Mouse (Mus musculus) thymus, adult 18-20 months (tissue): ENCODE results near the gene Tspan11.
A peak's percentile ranks its signal among the peaks of the same experiment; 100 is the strongest.

Source experiments
- DNase-seq, 2 experiments: peaks; one replicate each; pipeline ENCODE4 v3.0.0; 2022; ENCODE audit warnings: mixed read lengths in 2 of 2

Gene Tspan11

DNA sequence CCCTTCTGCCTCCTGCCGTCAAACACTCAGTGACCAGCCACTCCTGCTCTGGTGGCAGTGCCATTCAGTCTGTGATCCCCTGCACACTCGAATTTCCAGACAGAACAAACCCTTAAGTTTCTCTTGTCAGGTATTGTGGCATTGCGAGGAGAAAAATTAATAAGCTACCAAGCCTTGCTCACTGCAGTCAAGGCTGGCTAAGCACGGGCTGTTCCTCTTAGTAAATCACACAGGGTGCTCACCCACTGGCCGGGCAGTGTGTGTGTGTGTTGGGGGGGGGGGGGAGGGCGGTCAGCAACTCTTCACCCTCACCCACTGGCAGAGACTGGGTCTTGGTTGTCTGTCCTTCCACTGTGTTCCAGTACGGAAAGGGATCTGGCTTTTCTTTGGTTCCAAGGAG is 473 bp upstream of the Tspan11 start:
- no peak for DNase-seq

DNA sequence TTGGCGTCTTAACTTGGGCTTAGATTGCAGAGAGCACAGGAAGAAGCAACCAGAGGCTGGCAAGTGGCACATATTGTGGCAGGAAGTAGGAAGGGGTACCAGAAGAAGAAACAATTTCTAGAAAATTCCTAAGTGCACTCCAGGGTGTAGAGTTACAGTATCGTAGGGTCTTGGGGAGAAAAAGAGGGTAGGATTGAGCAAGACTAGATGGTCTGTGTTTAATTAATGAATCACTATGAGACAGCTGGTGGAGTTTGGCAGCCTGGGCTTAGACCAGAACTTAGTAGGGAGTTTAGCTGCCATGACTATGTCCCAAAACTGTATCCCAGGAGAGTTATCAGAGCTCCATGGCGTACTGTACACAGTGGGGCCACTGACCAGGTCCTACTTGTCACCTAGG is 1.2 kb downstream of the Tspan11 start:
- no peak for DNase-seq

DNA sequence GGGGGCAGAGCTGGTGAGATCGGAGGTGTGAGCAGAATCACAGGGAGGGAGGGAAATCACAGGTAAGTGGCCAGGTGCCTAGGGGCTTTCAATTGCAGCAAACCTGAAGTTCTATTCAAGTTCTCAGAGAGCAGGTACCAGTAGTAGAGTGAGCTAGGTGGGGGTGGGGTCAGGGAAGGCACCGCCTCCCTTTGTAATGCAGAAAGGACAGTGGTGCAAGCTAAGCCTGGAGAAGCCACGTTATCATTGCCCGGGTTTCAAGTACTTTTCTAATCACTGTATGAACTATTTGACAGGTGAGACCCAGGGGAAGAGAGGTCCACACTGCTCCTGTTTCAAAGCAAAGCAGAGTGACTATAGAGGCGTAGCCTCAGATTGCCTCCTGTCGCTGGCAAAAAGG is 6.2 kb downstream of the Tspan11 start:
- DNase-seq = no peak

DNA sequence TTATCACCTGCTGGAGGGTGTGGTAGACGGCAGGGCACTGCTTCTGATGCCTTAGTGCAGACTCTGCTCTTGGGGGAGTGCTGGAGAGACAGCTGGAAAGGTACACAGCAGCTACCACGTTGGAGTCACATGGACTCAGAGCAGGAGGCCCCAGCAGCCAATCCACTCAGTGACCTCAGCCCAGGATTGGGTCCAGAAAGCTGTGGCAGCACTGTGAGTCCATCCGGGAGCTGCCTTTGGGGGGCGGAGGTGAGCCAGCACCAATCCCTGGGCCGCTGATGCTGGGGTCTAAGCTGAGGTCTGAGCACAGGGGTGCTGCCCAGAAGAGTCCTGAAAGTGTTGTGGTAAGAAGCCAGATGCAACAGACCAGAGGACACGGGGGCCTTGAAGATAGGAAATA is 7.6 kb downstream of the Tspan11 start:
- no peak for DNase-seq

DNA sequence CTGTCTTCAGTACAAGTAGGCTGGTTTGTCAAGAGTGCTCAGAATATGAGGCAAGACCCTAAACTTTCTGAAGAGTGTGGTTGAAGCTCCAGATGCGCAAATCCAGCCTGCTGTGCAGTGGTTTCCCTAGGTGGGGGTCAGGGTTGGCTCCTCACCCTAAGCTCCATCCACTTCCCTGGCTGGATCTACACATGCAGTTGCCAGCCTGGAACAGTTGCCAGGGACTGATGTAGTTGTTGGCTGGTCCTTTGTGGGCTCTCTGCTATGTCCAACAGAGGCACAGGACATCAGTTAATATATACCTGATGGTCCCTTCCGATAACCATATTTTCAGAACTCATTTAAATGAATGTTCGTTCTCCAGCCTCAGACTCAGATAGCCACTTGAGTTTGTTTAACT is 9.0 kb downstream of the Tspan11 start:
- DNase-seq = no peak

DNA sequence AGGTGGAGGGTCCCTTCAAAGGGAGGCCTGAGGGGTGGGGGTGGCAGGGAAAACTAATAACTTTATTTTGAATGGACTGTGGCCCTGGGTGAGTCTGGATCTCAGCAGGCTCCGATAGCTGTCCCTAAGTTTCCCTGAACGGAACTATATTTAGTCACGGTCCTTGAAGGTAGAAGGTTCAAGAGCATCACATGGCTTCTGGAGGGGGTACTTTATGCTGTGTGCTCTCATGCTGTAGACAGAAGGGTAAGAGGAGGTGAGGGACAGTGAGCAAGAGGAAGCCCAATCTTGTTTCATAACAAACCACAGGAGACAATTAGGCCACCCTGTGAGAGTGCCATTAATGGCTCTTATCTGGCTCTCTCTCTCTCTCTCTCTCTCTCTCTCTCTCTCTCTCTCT is 10.0 kb downstream of the Tspan11 start:
- no peak for DNase-seq

DNA sequence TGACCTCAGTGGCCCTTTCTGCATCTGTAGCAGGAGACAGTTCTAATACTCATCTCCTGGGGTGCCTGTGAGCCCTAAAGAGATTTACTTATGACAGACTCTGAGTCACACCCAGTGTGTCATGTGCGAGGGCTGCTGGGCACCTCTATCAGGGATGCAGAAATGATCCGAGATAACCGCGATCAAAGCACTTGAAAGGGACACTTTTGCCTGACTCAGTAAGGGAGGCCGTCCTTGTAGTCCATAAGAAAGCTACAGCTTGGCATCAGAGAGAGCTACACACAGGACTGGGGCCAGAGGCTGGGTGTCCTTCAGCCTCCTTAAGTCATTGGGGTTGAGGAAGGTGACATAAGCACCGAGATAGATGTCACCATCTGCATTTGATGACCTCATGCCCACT is 12.7 kb downstream of the Tspan11 start:
- DNase-seq = no peak

DNA sequence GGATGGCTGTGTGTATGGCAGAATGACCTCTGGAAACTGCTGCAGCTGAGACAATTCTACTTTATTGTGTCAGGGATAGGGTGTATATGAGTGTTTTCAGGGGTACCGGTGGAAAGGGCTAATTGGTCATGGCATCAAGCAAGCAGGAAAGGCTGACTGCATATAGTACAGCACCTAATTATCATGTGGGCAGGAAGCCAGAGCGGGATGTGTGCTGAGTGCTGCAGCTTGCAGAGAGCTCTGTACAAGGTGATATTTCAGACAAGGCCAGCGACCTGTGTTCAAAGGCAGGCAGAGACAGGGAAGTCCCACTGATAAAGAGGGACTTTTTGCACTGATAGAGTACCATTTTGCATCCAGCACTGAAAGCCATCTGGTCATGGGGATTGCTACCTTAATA is 13.9 kb downstream of the Tspan11 start:
- DNase-seq = no peak

DNA sequence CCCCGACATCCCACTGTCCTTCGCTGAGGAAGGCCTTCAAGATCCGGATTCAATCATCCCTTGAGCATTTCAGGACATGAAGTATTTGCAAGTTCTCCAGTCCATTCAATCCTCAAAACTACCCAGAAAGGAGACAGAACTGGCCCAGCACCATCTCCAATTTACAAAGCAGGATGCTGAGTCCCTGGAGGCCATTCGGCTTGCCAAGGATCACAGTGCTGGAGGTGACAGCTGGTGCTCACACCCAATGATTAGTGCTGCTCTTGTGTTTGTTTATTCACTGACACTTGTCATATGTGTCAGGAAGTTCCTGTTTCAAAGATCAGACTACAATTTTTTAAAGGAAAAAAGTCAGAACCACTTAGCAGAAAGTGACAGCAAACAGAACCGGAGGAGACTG is 14.3 kb downstream of the Tspan11 start:
- no peak for DNase-seq

DNA sequence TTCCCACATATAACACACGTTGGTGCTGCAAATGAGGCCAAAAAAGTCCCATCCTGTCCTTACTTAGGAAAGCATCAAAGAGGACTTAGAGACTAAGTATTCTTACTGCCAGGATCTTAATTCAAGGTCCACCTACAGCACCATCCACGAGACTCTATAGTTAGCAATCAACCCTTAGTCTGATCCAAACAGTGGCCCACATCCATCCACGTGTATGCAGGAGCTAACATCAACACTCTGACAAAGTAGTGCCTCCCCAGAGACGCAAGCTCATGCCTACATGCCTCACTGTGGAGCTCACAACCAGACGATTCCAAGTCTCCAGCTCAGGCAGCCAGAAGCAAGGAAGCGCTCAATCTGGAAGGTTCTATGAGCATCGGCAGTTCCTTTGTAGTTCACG is 15.2 kb downstream of the Tspan11 start:
- DNase-seq = no peak

DNA sequence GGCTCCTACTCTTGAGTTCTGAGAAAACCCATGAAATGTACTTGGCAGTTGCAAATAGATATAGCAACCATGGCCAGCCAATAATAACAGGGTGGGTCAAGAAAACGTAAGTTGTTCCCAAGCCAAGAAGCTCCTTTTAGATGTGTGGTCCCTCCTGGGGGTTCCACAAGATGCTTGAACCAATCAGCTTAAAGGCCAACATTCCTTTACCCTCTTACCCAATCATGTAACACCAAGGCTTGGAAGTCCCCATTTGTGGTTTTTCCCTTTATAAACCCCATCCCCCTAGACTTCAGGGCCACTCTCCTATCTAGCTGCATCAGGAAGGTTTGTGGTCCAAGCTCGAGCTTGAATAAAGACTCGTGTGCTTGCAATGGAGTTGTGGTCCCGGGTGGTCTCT is 23.2 kb downstream of the Tspan11 start:
- no peak for DNase-seq

DNA sequence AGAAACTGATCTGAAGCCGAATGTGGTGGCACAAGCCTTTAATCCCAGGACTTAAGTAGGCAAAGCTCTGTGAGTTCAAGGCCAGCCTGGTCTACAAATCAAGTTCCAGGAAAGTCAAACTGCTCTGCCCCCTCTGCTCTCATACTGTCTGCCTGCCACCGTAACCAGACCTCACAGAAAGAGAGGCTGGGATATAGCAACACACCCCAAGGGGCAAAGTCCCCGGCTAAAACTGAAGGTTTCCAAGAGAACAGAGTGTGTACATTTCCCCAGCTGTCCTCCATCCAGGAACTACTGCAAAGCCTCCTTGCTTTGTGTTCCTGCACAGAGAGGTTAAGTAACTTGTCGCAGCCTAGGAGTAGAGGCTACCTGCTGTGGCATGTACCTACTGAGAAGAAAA is 24.3 kb downstream of the Tspan11 start:
- no peak for DNase-seq

DNA sequence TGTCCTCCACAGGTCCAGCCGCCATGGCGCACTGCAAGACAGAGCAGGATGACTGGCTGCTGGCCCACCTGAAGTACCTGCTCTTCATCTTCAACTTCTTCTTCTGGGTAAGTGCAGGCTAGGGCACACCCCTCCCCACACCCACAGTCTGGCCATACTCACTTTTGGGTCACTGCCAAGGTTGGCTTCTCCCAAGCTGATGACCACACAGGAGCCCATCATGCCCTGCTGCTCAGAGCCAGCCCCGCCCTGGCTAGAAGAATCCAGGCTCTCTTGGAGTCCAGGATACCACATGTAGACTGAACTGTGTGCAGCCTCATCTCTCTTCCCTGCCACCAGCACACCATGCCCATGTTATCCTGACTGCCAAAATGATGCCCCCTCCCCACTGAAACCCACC is 25.5 kb downstream of the Tspan11 start:
- DNase-seq = no peak

DNA sequence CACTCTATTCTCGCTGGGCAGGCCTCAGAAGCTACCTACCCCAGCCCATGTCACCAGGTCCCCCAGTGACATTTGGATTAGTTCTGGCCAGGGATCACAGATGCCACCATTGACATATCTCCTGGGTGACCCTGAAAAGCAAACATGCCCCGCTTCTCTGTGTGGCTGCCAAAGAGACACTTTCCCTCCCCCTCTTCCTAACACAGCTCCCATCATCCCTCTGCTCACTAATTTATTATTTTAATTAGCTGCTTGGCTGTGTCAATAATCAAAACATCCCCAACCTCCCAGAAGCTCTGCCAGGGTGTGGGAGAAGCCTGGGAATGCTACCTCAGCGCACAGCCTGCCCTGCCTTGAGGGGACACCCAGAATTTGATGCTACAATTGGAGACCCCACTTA is 29.6 kb downstream of the Tspan11 start:
- no peak for DNase-seq

DNA sequence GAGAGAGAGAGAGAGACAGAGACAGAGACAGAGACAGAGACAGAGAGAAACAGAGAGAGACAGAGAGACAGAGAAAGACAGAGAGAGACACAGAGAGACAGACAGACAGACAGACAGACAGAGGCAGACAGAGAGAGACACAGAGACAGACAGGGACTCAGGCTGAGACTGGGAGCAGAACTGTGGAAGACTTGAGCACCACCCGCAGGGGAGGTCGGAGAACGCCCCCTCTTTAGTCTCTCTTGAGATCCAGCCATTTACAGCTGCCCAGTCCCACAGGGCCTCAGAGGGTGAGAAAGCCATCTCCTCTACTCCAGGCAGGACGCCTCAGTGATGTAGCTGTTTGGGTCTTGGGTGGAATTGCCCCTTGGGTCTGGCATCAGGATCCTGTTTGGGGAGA is 30.3 kb downstream of the Tspan11 start:
- no peak for DNase-seq

DNA sequence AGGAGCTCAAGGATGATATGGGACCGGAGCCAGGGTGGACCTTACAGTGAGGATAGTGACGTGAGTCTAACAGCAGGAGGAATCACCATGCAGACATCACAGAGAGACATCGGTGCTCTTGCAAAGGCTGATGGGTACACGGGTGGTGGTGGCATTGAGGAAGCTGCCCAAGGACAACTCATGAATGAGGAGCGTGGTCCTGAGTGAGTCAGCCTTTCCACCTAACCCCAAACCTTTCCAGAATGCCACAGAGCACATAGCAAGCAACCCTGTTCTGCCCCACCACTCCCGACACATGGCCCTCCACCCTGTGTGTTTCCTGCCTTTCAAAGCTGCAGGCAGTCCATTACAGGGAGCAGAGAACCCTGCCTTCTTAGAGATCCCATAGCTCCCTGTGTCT is 32.1 kb downstream of the Tspan11 start:
- DNase-seq = no peak

DNA sequence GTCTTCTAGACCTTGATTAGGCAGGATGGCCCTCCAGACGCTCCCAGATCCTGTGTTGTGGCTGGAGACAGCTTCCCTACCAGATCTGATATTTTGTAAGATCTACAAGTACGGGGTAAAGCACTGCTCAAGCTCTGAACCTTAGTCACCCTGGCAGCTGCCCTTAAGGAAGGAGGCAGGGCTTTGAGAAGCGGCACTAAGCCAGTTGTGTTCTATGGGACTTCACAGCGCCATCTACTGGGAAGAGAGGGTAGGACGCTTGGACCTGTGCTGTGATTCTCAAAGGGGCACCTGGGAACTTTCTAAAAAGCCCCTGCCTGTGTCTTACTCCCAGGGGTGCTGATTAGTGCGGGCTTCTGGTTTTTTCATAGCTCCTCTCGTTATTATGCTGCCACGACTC is 33.3 kb downstream of the Tspan11 start:
- DNase-seq = peak in 1 of 2 experiments; percentile 6

DNA sequence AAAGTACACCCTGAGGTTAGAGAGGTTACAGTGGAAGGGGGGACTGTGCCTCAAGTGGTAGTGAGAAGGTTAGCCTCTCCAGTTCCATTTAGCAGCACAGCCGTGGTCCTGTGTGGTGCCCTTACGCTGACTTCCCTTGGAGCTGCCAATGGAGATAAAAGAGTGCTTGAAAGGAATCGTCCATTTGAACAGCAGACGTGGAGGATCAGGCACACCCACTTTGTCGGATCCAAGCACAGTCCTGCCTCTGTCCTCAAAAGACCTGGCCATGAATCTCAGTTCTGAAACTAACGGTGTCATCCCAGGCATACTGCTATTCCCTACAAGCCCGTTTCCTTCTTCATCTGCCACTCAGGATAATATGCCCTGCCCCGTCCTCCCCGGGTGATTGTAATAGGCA is 34.6 kb downstream of the Tspan11 start:
- DNase-seq = no peak

DNA sequence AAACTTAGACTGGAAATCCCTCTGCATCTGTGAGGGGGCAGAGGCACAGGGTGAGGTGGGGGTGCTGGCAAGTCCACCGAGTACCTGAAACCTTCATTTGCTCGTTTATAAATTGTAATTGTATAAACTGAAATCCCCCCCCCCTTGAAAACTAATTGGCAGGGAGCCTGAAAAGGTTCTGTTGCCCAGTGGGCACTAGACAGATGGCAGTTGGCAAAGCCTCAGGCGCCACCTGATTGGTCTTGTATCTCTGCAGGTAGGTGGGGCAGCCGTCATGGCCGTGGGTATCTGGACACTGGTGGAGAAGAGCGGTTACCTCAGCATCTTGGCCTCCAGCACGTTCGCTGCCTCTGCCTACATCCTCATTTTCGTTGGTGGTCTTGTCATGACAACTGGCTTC is 35.9 kb downstream of the Tspan11 start:
- DNase-seq = no peak

DNA sequence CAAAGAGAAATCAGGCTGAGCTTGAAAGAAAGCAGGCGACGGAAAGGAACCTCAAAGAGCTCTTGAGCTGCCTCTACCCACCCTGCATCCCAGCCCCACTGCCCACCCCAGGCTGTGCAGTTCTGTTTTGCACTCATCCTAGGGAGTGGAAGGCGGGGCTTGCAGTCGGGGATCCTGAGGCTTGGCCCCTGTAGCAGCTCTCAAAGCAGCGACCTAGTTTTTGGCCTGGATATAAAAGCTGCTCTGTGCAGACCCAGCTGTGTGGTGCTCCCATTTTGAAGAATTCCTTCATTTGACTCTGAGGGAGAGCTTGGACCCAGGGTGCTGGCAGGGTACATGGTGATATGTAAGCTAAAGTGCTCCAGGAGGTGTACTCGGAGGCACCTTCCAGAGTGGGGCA is 37.4 kb downstream of the Tspan11 start:
- DNase-seq = no peak

DNA sequence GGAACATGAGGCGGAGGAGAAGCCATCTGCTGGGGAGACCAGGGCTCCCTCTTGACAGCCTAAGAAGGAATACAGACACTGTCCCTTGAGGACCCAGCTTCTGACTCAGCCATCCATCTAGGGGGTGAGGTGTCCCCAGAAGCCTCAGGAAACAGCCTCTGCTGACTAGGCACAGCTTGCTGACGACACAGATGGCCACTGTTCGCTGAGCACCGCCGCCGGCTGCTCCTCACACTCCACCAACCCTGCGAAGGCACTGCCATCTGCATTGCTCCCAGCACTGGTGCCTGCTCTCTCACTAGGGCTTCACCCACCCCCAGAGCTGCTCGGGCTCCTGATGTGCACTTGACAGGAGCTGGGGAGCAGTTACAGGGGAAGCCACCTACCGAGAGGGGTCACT is 38.5 kb downstream of the Tspan11 start:
- no peak for DNase-seq

DNA sequence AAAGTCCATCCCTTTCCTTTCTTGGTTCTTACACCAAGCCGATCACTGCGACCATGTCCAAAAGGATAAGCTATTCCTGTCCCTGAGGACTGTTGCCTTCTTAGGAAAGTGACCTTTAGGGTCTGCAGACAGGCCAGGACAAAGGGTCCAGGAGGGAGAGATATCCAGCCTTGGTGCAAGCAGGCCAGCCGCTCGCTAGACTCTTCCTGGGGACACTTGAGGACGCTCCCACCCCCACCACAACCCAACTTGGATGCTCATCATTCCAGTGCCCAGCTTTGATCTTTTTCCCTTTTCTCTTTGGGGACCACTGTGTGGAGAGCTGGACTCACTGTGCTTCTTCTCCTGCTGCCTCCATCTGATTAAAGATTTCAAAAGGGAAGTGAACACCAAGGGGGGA is 41.3 kb downstream of the Tspan11 start:
- DNase-seq = no peak

DNA sequence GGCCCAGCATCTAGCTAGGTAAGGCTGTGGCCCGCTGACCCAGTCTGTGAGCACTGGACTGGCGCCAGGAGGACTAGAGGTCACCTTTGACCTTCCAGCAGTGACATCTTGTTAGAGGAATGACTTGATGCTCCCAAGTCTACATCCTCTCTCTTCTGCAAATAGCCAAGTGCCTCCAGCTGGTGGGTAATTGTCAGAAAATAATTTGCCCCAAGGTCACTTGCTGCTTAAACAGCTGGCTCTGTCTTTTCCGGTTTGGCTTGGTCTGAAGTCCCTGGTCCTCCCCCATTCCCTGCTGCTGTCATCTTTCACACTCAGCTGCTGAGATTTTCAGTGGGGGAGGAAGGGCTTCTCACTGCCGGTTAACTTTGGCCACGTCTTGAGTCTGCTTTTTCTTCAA is 45.3 kb downstream of the Tspan11 start:
- DNase-seq = no peak

DNA sequence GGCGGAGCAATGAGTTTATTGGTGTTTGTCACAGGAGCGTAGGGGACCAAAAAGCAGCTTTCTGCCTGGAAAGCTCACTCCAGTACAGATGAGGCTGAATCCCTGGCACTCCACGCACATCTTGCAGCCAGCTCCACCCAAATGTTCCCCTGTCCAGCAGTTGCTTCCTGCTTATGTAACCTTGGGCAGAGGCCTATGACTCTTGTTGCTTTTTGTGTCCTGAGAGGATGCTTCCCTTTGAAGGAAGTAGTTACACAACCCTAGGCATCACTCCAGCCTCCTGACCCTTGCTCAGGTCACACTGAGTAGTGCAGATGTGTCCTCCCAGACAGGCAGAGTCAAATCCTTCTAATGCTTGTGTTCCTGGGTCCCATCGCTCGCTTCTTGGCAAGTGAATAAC is 46.5 kb downstream of the Tspan11 start:
- DNase-seq = no peak

DNA sequence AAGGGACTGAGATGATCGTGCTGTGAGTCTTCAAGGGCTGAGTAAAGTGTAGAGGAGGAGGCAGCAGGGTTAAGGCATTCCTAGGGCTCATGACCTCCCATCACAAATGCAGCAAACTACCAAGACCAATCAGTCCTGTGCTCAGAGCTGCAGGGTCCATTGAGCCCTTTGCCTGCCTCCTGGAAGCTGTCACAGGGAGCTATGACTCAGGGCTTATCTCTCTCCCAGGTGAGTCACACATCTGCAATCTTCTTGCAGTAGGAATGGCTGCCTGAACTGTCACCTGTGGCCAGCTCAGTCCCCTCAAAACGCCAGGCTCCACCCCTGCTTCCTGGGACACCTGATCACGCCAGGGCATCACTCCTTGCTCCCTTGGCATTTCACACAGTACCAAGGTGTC is 47.7 kb downstream of the Tspan11 start:
- no peak for DNase-seq

DNA sequence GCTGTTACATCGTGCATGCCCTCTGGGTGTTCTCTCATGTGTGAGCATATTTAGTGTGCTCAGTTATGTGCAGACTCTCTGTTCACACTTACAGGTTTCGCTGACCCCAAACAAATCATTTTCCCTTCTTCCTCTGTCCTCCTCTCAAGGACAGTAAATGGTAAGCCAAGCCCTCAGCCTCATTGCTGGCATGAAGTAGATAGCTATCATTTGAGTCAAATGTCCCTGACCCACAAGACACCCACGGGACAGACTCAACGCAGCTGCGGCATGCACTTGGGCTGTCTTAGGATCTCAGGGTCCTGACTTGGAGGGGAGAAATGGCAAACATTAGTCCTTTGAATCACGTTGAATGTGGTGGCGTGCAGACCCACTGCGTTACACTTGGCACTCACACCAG is 55.0 kb downstream of the Tspan11 start:
- DNase-seq = no peak
